Mouse (Mus musculus) adrenal gland, postnatal 25 days (tissue): ENCODE measurements around the gene Naa30. TPM values are rescaled to one million over a fixed set of nuclear protein-coding genes. Genes with fewer than 3 reads are reported as not detected.
"Not testable (repeated sequence)": the region's sequence is repeated elsewhere in the genome, so short reads cannot be mapped to it uniquely, and the experiment has no call there.

Source experiments
- DNase-seq: peaks from one replicate; pipeline ENCODE4 v3.0.0; 2021; ENCODE audit warnings: mixed read lengths
- long read RNA-seq: library from polyadenylated mRNA; stranded (forward); transcript quantifications from one replicate; pipeline ENCODE4 v2.0.0, GENCODE M21; 2021
- total RNA-seq: library from RNA; stranded (reverse); gene quantifications from 2 replicates; pipeline ENCODE4 v1.2.3, GENCODE M21; 2021

Gene Naa30
- 29.1 and 32.0 TPM in 2 replicates for total RNA-seq
- long read RNA-seq, full-length matches to known transcripts, result 71 of 95 reads
- long read RNA-seq, partial matches to known transcripts, result 17 of 95 reads
- long read RNA-seq, other reads (novel, unspliced or antisense), result 7 of 95 reads

- peak; percentile 98 for DNase-seq
Observed at GRCm38 (mm10) chr14:49171867-49172581, at the start of gene Naa30. Gene Naa30 (plus strand): TSS chr14:49172226.

DNA sequence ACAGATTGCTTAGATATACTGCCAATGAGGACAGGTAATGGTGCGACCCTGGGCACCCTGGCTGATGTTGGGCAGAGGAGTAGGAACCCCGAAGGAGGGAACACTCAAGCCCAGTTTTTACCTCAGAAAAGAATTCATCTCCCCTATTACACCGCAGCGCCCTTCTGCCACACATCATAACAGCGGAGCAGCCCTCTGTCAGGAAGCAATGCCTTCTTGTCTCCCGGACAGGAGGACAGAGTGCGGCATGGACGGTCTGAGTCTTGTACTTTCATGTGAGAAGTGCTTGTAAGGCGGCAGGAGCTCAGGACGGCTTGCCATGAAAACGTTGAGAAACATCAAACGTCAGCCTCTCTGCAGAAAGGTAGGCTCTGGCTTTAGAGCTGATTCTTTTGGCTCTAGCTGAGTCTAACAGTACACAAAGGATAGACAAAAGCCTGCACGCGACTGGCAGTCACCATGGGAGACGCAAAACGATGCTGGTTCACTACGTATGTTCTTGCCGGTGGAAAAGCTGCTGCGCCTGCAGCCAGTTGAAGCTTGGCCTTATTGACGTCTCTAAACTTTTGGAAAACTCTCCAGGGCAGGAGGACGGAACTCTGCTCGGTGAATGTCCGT lies 44.8 kb upstream of the Naa30 start:
- no peak for DNase-seq

GRCm38 (mm10) chr14:49128544-49129263 lies 43.3 kb upstream of the Naa30 start:
- DNase-seq, result no peak

DNA sequence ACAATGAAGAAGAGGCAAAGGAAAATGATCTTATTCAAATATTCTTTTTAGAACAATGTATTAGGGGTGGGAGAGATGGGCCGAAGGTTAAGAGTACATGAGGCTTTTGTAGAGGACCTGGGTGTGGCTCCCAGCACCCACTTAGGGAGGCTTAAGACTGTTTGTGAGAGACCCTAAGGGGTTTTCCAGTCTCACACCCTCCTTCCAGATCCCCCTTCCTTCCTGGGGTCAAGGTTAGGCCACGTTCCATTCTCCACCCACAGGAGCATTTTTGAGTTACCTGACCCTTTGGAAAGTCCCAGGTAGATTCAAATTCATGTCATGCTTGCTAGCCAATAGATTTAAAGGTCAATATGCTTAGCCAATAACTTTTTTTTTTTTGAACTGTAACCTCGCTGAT lies 39.6 kb upstream of the Naa30 start:
- DNase-seq, result no peak

DNA sequence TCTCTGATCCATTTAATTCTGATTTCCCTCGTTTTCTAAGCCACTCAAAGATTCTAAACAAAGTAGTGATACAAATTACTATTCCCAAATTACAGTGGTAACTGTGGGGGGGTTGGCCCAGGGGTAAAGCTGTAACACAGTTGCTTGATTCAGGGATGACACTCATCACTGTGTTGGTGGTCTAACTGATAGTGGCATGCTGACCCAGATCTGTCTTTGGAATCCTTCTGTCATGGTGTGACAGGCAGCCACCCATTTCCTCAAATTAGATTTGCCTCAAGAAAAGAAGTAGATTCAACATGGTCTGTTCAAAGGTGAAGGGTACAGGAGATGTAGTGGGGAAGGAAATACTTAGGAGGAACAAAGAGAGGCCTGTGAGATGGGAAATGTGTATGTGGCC lies 33.9 kb upstream of the Naa30 start:
- DNase-seq, result no peak

- no peak for DNase-seq
Observed at GRCm38 (mm10) chr14:49140756-49141155, 31.3 kb upstream of the Naa30 start.

DNA sequence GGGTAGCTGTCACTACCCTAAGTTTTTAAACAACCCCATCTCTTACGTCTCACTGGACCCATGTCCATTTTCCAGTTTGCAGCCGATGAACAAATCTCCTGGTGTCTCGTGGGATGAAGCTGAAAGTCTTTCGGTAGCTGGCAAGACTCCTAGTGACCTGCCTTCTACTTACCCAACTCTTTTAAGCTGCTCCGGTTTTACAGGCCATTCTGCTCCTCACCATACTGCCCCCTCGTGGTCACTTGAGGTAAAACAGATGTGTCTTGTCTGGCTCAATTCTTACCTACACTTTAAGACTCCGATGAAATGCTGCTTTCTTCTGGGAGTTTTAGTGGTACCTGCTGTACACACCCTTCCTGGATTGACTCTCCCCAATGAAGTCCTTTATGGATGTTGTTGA lies 18.2 kb upstream of the Naa30 start:
- DNase-seq, result peak; percentile 64

DNA sequence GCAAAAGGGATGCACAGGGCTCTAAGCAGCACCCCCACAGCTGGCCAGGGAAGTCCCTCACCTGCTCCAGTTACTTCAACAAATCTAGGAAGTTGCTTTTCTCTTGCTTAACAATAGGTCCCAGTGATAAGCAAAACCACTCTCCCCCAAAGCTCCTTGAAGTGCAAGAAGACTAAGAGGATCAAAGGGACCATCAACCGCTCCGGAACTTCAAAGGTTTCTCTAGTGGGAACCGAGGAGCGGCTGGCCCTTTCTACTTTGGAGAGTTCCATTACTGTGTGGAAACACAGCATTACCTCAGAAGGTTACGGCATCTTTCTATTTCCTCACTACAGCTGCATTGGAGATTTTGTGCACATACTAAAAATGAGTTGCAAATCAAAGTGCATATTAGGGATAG lies 16.5 kb upstream of the Naa30 start:
- DNase-seq, result no peak

GRCm38 (mm10) chr14:49158143-49158925 lies 13.7 kb upstream of the Naa30 start:
- DNase-seq, result no peak

DNA sequence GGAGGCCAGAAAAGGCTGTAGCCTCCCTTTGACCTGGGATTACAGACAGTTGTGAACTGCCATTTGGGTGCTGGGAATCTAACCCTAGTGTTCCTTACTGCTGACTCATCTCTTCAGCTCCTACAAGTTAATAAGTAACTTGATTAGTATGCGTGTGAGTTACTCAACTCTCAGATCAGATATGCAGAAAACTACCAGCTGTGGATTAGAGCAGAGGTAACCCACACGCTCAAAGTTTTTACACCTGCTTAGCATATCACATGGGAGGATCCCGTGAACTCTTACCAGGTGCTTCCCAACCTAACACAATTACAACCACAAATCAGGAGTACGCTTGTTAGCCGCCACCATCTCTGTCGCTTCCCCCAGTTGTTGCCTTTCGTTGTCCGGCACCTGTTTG lies 740 bp upstream of the Naa30 start:
- no peak for DNase-seq

DNA sequence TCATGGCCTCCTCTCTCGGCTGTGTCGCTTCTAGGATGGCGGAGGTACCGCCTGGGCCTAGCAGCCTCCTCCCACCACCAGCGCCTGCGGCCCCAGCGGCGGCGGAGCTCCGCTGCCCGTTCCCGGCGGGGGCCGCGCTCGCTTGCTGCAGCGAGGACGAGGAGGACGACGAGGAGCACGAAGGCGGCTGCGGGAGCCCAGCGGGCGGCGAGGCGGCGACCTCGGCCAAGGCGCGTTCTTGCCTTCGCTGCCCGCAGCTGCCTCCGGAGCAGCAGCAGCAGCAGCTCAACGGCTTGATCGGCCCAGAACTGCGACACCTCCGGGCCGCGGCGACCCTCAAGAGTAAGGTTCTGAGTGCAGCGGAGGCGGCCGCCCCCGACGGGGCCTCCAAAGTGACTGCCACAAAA lies 559 bp downstream of the Naa30 start:
- DNase-seq, result peak; percentile 56

- DNase-seq, result no peak
Observed at GRCm38 (mm10) chr14:49173290-49174135, 1.5 kb downstream of the Naa30 start.

DNA sequence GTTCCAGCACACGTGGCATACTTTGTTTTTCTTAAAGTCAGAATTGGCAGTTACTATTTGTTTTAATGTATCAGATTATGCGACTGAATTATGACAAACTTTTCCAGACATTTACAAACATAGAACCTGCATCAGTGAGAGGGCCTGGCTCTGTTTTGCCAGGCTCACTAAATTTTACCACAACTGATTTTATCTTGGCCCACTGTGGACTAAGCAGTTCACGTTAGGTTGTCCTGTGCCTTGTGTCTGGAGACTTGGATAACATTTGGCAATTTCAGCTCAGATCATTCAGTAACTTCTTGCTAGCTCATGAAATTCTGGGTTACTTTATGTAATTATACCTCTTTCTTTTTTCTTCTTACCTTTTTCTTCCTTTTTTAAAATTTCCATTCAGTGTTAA lies 7.7 kb downstream of the Naa30 start:
- no peak for DNase-seq

DNA sequence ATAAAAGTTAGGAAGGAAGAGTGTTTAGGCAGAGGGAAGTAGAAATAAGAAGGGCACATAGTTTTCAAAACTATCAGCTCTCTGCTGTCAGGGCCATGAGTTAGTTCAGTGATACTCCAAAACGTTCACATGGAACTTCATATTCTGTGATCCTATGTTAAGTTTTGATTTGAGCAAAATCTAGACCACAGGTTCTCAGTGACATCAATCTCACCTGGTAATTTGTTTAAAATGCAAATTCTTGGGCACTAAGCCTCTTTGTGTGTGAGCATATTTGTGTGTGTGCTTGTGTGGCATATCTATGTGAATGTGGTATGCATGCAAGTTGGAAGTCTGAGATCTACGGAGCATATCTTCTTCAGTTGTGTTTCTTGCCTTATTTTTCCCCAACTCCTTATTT lies 14.2 kb downstream of the Naa30 start:
- DNase-seq, result no peak

DNA sequence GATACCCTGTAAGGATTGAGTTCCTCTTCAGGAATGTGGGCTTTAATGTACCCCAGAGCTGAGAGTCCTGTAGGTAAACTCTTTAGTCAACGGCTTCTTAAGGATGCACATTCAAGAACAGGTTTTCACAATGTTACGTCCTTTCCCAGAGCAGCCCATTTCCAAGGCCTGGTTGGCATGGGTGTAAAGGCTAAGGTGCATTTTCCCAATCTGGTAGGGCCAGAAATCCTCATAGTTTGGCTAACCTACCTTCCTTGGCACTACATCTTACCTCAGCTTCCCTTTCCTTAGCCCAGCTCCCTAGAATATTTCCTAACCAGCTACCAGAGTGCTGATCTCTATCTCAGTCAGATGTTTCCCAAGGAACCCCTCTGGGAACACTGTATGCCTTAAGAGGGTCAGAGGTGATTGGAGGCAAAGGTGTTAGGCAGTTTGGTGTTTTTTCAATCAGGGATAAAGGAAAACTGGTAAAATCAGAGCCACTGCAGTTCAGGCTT lies 25.1 kb downstream of the Naa30 start:
- DNase-seq, result no peak

- DNase-seq, result no peak
Observed at GRCm38 (mm10) chr14:49201073-49201778, 29.2 kb downstream of the Naa30 start.

DNA sequence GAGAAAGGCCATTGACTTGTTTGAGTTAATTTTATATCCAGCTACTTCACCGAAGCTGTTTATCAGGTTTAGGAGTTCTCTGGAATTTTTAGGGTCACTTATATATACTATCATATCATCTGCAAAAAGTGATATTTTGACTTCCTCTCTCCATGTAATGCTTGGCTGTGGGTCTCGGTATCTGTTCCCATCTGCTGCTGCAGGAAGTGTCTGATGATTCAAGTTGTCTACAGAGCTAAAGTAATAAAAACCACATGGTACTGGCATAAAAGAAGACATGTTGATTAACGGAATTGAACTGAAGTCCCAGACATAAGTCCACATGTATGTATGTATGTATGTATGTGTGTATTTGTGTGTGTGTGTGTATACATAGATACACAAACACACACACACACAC lies 38.2 kb downstream of the Naa30 start:
- DNase-seq, result not testable (repeated sequence)

- no peak for DNase-seq
Observed at GRCm38 (mm10) chr14:49218677-49219076, 46.7 kb downstream of the Naa30 start.

GRCm38 (mm10) chr14:49219466-49220022 lies 47.5 kb downstream of the Naa30 start:
- DNase-seq, result not testable (repeated sequence)

DNA sequence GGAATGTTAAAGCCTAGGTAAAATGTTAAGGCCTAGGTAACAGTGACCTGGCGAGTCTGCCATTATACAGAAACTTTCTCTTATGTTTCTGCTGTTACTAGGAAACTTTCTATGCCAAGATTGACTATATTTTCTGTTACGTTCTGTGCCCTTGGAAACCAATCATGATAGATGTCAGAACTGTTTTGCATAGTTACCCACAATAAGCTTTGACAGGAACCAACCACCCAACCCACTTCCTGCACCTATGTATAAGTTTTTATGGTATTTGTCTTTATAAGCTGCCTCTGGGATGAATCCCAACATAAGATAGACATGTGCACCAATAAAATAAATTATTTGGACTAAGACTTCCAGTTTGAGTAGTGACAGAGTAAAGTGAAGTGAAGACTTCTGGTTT lies 49.7 kb downstream of the Naa30 start:
- no peak for DNase-seq
